Mouse (Mus musculus) ES-Bruce4 (cell line): Measurements from ENCODE around the gene Slc25a17.

Experiments
- CTCF ChIP-seq: IDR thresholded peaks from one replicate; pipeline ENCODE4 v1.8.1; 2011; ENCODE audit warnings: low read depth, low read length
- EP300 ChIP-seq: IDR thresholded peaks from 2 replicates; pipeline ENCODE4 v1.6.1; 2011; ENCODE audit warnings: low read depth, low read length; ENCODE audit not compliant: insufficient read depth

DNA sequence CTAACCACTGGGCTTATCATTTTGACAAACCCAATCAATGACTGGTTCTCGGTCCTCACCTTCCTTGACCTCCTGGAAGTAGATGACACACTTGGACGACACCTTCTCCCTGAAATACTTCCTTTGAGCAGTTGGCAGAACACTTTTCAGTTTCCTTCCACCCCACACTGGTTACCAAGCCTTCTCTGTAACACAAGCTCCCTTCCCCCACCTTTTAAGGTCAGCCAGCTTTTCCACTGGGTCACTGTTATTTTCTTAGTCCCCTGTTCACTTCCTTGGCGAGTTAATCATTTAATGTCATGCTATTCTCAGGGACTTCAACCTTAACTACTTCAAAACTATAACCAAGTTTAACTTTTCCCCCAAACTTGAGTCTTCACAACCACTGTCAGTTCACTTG is 1.7 kb downstream of the Slc25a17 start:
- no peak for TF ChIP-seq EP300
- no peak for TF ChIP-seq CTCF
